Mouse (Mus musculus) hindbrain, postnatal 0 days (tissue): ENCODE measurements at regions not wholly inside any gene's neighbourhood (a gene's known extent, or its start where the extent isn't known, plus 50 kb on each side); places are given as distances from the start of the nearest gene placed in this dataset.
A peak's percentile ranks its signal among the peaks of the same experiment; 100 is the strongest.

Experiments
- ATAC-seq: fragments of 200-750 bp; cut with Nextera tagmentation; 2 replicates; pipeline ENCODE4 v1.8.0; 2017; ENCODE audit warnings: mild to moderate bottlenecking, moderate TSS enrichment, moderate library complexity
- DNase-seq: peaks from one replicate; pipeline ENCODE4 v3.0.0-alpha.2; 2015; ENCODE audit warnings: low spot score
- H3K27ac ChIP-seq: fragments of 300-500 bp; sonication (generic); 2 replicates; pipeline ENCODE4 v1.5.1; 2014; ENCODE audit warnings: mild to moderate bottlenecking
- H3K27me3 ChIP-seq: fragments of 300-500 bp; sonication (generic); 2 replicates; pipeline ENCODE4 v1.6.1; 2014; ENCODE audit warnings: low read length, mixed read lengths; ENCODE audit not compliant: insufficient read depth
- H3K36me3 ChIP-seq: fragments of 300-500 bp; sonication (generic); 2 replicates; pipeline ENCODE4 v1.6.1; 2014; ENCODE audit warnings: low read length, mixed read lengths; ENCODE audit not compliant: insufficient read depth
- H3K4me1 ChIP-seq: fragments of 300-500 bp; sonication (generic); 2 replicates; pipeline ENCODE4 v1.6.1; 2014; ENCODE audit warnings: antibody characterized with exemption, low read length, mixed read lengths; ENCODE audit not compliant: insufficient read depth
- H3K4me2 ChIP-seq: fragments of 300-500 bp; sonication (generic); 2 replicates; pipeline ENCODE4 v1.6.1; 2014; ENCODE audit warnings: low read depth, mild to moderate bottlenecking, low read length, moderate library complexity, mixed read lengths
- H3K4me3 ChIP-seq: fragments of 300-500 bp; sonication (generic); 2 replicates; pipeline ENCODE4 v1.5.1; 2014; ENCODE audit warnings: low read length
- H3K9ac ChIP-seq: fragments of 300-500 bp; sonication (generic); replicated peaks from 2 replicates; pipeline ENCODE4 v1.6.1; 2014; ENCODE audit warnings: mild to moderate bottlenecking, low read length, moderate library complexity, mixed read lengths
- H3K9me3 ChIP-seq: fragments of 300-500 bp; sonication (generic); 2 replicates; pipeline ENCODE4 v1.6.1; 2016; ENCODE audit warnings: low read length, mixed read lengths
- CTCF ChIP-seq: IDR thresholded peaks from 2 replicates; pipeline ENCODE4 v1.5.1; 2016; ENCODE audit warnings: antibody characterized with exemption, control low read depth, low read depth
- WGBS: fragments of 180-500 bp; shearing (Covaris S2); extraction: QIAGEN DNeasy Blood & Tissue Kit; methylation state at CpG from one replicate; pipeline ENCODE4 v1.1.7; 2014; 5-methylcytosine and 5-hydroxymethylcytosine counted together

GRCm38 (mm10) chr12:43326714-43327334, 883.3 kb downstream of the Dnajb9 start:
- Histone ChIP-seq H3K36me3 (no peaks in the 10 kb centered on the region), H3K9me3 (no peaks in the 10 kb centered on the region), H3K4me1 (no peaks in the 10 kb centered on the region), H3K27ac (no peak overlapping the region), H3K4me2 (no peak overlapping the region), H3K27me3 (no peaks in the 10 kb centered on the region), H3K9ac (no peak overlapping the region), H3K4me3 (no peak overlapping the region)
- no peak for ATAC-seq
- no peak for TF ChIP-seq CTCF
- 80% methylated on average over 1 of the region's 1 CpGs for WGBS
- DNase-seq, result no peak

GRCm38 (mm10) chr12:43310293-43310692, 899.8 kb downstream of the Dnajb9 start:
- Histone ChIP-seq H3K9ac (no peak overlapping the region), H3K36me3 (no peaks in the 10 kb centered on the region), H3K4me1 (no peaks in the 10 kb centered on the region), H3K27me3 (no peaks in the 10 kb centered on the region), H3K27ac (no peak overlapping the region), H3K9me3 (no peaks in the 10 kb centered on the region), H3K4me2 (no peak overlapping the region), H3K4me3 (no peak overlapping the region)
- ATAC-seq, result no peak
- peak; percentile 12 for DNase-seq
- TF ChIP-seq CTCF, result no peak
- 76% methylated on average over 3 of the region's 3 CpGs for WGBS

GRCm38 (mm10) chr12:43306502-43307051, 903.5 kb downstream of the Dnajb9 start:
- no peak for TF ChIP-seq CTCF
- 65% methylated on average over 1 of the region's 1 CpGs for WGBS
- no peaks in the 10 kb centered on the region for H3K9me3 ChIP-seq
- no peak for DNase-seq
- H3K27ac ChIP-seq, result no peak overlapping the region
- no peaks in the 10 kb centered on the region for H3K27me3 ChIP-seq
- H3K9ac ChIP-seq, result no peak overlapping the region
- no peaks in the 10 kb centered on the region for H3K36me3 ChIP-seq
- H3K4me1 ChIP-seq, result no peaks in the 10 kb centered on the region
- no peak overlapping the region for H3K4me3 ChIP-seq
- ATAC-seq, result no peak
- H3K4me2 ChIP-seq, result no peak overlapping the region

- DNase-seq, result no peak
- no peak for TF ChIP-seq CTCF
- H3K4me1 ChIP-seq, result no peaks in the 10 kb centered on the region
Observed at GRCm38 (mm10) chr12:43300504-43300903, 909.6 kb downstream of the Dnajb9 start.

GRCm38 (mm10) chr12:43280442-43280841, 929.7 kb downstream of the Dnajb9 start:
- H3K4me1 ChIP-seq, result no peaks in the 10 kb centered on the region
- no peaks in the 10 kb centered on the region for H3K27me3 ChIP-seq
- no peak overlapping the region for H3K9ac ChIP-seq
- H3K4me2 ChIP-seq, result no peak overlapping the region
- H3K36me3 ChIP-seq, result no peaks in the 10 kb centered on the region
- ATAC-seq (no peak), DNase-seq (peak; percentile 6)
- WGBS, result 46% methylated on average over 4 of the region's 4 CpGs
- TF ChIP-seq CTCF, result no peak
- no peaks in the 10 kb centered on the region for H3K9me3 ChIP-seq
- no peak overlapping the region for H3K4me3 ChIP-seq
- no peak overlapping the region for H3K27ac ChIP-seq

More at GRCm38 (mm10) chr12:43300504-43300903, 909.6 kb downstream of the Dnajb9 start:
- no peak overlapping the region for H3K4me2 ChIP-seq
- H3K27ac ChIP-seq, result no peak overlapping the region
- no peak overlapping the region for H3K4me3 ChIP-seq
- H3K36me3 ChIP-seq, result no peaks in the 10 kb centered on the region
- ATAC-seq, result no peak
- H3K9ac ChIP-seq, result no peak overlapping the region
- H3K27me3 ChIP-seq, result no peaks in the 10 kb centered on the region
- H3K9me3 ChIP-seq, result no peaks in the 10 kb centered on the region

GRCm38 (mm10) chr12:43265016-43265415, 945.1 kb downstream of the Dnajb9 start:
- DNase-seq (peak; percentile 3), ATAC-seq (no peak)
- Histone ChIP-seq H3K36me3 (no peaks in the 10 kb centered on the region), H3K27ac (no peak overlapping the region), H3K9ac (no peak overlapping the region), H3K4me3 (no peak overlapping the region), H3K27me3 (no peaks in the 10 kb centered on the region), H3K9me3 (no peaks in the 10 kb centered on the region), H3K4me2 (no peak overlapping the region), H3K4me1 (no peaks in the 10 kb centered on the region)
- 63% methylated on average over 1 of the region's 1 CpGs for WGBS
- TF ChIP-seq CTCF, result no peak

GRCm38 (mm10) chr12:43263845-43264244, 946.3 kb downstream of the Dnajb9 start:
- Histone ChIP-seq H3K4me2 (no peak overlapping the region), H3K27ac (no peak overlapping the region), H3K27me3 (no peaks in the 10 kb centered on the region), H3K4me1 (no peaks in the 10 kb centered on the region), H3K36me3 (no peaks in the 10 kb centered on the region), H3K4me3 (no peak overlapping the region), H3K9ac (no peak overlapping the region), H3K9me3 (no peaks in the 10 kb centered on the region)
- 63% methylated on average over 2 of the region's 2 CpGs for WGBS
- no peak for TF ChIP-seq CTCF
- ATAC-seq (no peak), DNase-seq (peak; percentile 1)
